Mouse (Mus musculus) liver, embryonic 15.5 days (tissue): ENCODE measurements around the gene Vps16. TPM values are rescaled to one million over a fixed set of nuclear protein-coding genes. Genes with fewer than 3 reads are reported as not detected.

Experiments used
- ATAC-seq: fragments of 200-750 bp; cut with Nextera tagmentation; 2 replicates; pipeline ENCODE4 v1.8.0; 2017; ENCODE audit warnings: moderate number of reproducible peaks, mild to moderate bottlenecking, moderate library complexity; ENCODE audit not compliant: insufficient read depth
- H3K27ac ChIP-seq: fragments of 300-500 bp; sonication (generic); replicated peaks from 2 replicates; pipeline ENCODE4 v1.5.1; 2015; ENCODE audit warnings: mild to moderate bottlenecking, inconsistent platforms
- H3K27me3 ChIP-seq: fragments of 300-500 bp; sonication (generic); 2 replicates; pipeline ENCODE4 v1.6.1; 2015; ENCODE audit warnings: mild to moderate bottlenecking, inconsistent platforms
- H3K36me3 ChIP-seq: fragments of 300-500 bp; sonication (generic); replicated peaks from 2 replicates; pipeline ENCODE4 v1.6.1; 2015; ENCODE audit warnings: moderate library complexity, mild to moderate bottlenecking, inconsistent platforms
- H3K4me1 ChIP-seq: fragments of 300-500 bp; sonication (generic); replicated peaks from 2 replicates; pipeline ENCODE4 v1.6.1; 2015; ENCODE audit warnings: inconsistent platforms
- H3K4me2 ChIP-seq: fragments of 300-500 bp; sonication (generic); 2 replicates; pipeline ENCODE4 v1.6.1; 2015; ENCODE audit warnings: moderate library complexity, mild to moderate bottlenecking, inconsistent platforms
- H3K4me3 ChIP-seq: fragments of 300-500 bp; sonication (generic); replicated peaks from 2 replicates; pipeline ENCODE4 v1.5.1; 2015; ENCODE audit warnings: mild to moderate bottlenecking, inconsistent platforms
- H3K9ac ChIP-seq: fragments of 300-500 bp; sonication (generic); 2 replicates; pipeline ENCODE4 v1.6.1; 2015; ENCODE audit warnings: moderate library complexity, mild to moderate bottlenecking, inconsistent platforms
- H3K9me3 ChIP-seq: fragments of 300-500 bp; sonication (generic); replicated peaks from 2 replicates; pipeline ENCODE4 v1.6.1; 2016; ENCODE audit warnings: inconsistent platforms
- WGBS: fragments of 180-500 bp; shearing (Covaris S2); methylation state at CpG from one replicate; pipeline ENCODE4 v1.1.7; 2015; ENCODE audit warnings: mixed read lengths; ENCODE audit not compliant: insufficient replicate concordance; 5-methylcytosine and 5-hydroxymethylcytosine counted together
- polyA plus RNA-seq: library from polyadenylated mRNA; unstranded; fragments of >200 nt; fragmentation: Nextera tagmentation; extraction: Ambion mirVana; gene quantifications from 2 replicates; pipeline ENCODE4 v1.2.1, GENCODE M21; 2015

Vps16 gene
- polyA plus RNA-seq, 1 experiment from 2014 or later: 35.0 TPM

- Histone ChIP-seq H3K9me3 (no peaks in the 10 kb centered on the region), H3K36me3 (no peaks in the 10 kb centered on the region), H3K27ac (no peak overlapping the region), H3K4me2 (no peak overlapping the region), H3K4me3 (no peak overlapping the region), H3K27me3 (no peaks in the 10 kb centered on the region), H3K4me1 (peaks cover 67% of the 10 kb centered on the region), H3K9ac (no peak overlapping the region)
- 59% methylated on average over 4 of the region's 4 CpGs for WGBS
- ATAC-seq: no peak
Observed at GRCm38 (mm10) chr2:130469366-130469765, 45.2 kb downstream of the Vps16 start.

DNA sequence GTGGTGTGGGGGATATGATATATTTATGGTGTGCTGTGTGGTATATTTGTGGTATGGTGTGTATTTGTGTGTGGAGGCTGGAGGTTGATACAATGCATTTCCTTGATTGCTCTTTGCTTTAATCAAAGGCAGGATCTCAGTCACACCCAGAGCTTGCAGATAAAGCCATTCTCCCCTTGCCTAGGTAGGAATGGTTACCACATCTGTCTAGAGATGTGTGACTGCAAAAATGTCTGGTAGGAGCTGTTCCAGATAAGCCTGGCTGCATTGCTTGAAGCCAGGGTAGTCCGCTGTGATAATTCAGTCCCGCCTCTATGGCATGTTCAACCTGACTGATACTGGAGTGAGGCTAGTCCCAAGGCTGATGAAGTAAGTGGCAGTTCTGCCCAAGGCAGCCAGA lies 45.8 kb downstream of the Vps16 start:
- H3K4me3 ChIP-seq: no peak overlapping the region
- peak; percentile 95 for ATAC-seq
- no peak overlapping the region for H3K27ac ChIP-seq
- peaks cover 68% of the 10 kb centered on the region for H3K4me1 ChIP-seq
- peak overlapping the region; percentile 13; the same call in 1 of the 2 replicates for H3K4me2 ChIP-seq
- WGBS: 31% methylated on average over 2 of the region's 2 CpGs
- H3K9me3 ChIP-seq: no peaks in the 10 kb centered on the region
- no peaks in the 10 kb centered on the region for H3K27me3 ChIP-seq
- no peak overlapping the region for H3K9ac ChIP-seq
- H3K36me3 ChIP-seq: no peaks in the 10 kb centered on the region

- Histone ChIP-seq H3K27me3 (no peaks in the 10 kb centered on the region), H3K4me1 (peaks cover 49% of the 10 kb centered on the region), H3K36me3 (peaks cover 5% of the 10 kb centered on the region; the same call in 1 of the 2 replicates), H3K27ac (no peak overlapping the region), H3K9ac (no peak overlapping the region), H3K4me3 (no peak overlapping the region), H3K4me2 (0 out of 2 replicates have a peak overlapping the region, but pooled peaks have one; percentile 7), H3K9me3 (no peaks in the 10 kb centered on the region)
- ATAC-seq: no peak
- WGBS: 20% methylated on average over 8 of the region's 8 CpGs
Observed at GRCm38 (mm10) chr2:130472908-130473510, 48.9 kb downstream of the Vps16 start.

DNA sequence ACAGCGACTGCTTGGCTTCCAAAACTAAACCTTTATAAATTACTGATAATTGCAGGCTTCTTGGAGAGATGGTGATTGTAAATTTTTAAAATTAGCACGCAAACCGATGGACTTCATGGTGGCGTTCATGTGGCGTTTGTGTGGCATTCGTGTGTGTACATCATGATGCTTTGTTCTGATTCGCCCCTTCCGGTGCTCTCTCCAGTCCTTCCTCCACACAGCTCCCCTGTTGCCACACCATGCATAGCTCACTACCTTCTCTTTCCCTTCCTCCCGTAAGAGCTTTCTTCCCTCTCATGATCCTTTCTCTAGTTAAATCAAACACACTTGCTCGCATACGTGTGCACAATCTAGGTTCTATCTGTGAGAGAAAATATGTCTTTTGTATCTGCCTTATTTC lies 51.6 kb downstream of the Vps16 start:
- peaks cover 26% of the 10 kb centered on the region for H3K4me1 ChIP-seq
- H3K4me2 ChIP-seq: no peak overlapping the region
- WGBS: 83% methylated on average over 11 of the region's 11 CpGs
- peaks cover 6% of the 10 kb centered on the region; the same call in 1 of the 2 replicates for H3K36me3 ChIP-seq
- no peak overlapping the region for H3K9ac ChIP-seq
- no peaks in the 10 kb centered on the region for H3K9me3 ChIP-seq
- no peaks in the 10 kb centered on the region for H3K27me3 ChIP-seq
- ATAC-seq: no peak
- H3K4me3 ChIP-seq: no peak overlapping the region
- no peak overlapping the region for H3K27ac ChIP-seq

DNA sequence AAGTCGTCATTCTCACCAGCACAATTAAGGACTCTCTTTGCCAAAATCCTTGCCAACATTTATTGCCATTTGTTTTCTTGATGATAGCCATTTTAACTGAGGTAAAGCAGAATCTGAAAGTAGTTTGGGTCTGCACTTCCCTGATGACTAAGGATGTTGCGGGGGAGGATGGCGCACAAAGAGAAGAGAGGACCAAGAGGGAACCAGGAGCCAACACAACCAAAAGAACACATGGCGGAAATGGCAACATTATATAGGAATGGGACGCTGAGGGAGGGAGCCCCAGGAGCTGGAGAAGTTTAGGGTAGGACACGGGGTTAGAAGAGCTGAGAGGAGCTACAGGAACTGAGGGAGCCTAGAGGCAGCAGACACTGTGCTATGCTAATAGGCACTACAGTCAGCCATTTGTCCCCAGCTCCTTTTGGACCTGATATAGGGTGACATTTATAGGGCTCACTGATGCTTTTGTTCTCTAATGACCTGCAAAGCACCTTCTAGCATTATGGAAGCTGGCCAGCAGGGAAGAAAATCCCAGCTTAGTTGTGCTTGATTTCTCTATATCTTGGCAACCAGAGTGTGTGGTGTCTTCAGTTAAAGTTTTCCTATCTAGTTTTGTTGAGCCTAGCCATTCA lies 52.6 kb downstream of the Vps16 start:
- Histone ChIP-seq H3K9me3 (no peaks in the 10 kb centered on the region), H3K27ac (no peak overlapping the region), H3K9ac (no peak overlapping the region), H3K4me3 (no peak overlapping the region), H3K36me3 (peaks cover 6% of the 10 kb centered on the region; the same call in 1 of the 2 replicates), H3K4me2 (no peak overlapping the region), H3K4me1 (peaks cover 17% of the 10 kb centered on the region), H3K27me3 (no peaks in the 10 kb centered on the region)
- 76% methylated on average over 6 of the region's 6 CpGs for WGBS
- ATAC-seq: no peak

- Histone ChIP-seq H3K4me1 (no peaks in the 10 kb centered on the region), H3K27me3 (no peaks in the 10 kb centered on the region), H3K4me3 (no peak overlapping the region), H3K27ac (no peak overlapping the region), H3K4me2 (no peak overlapping the region), H3K36me3 (peaks cover 6% of the 10 kb centered on the region; the same call in 1 of the 2 replicates), H3K9ac (no peak overlapping the region), H3K9me3 (no peaks in the 10 kb centered on the region)
- WGBS: 70% methylated on average over 4 of the region's 4 CpGs
- ATAC-seq: no peak
Observed at GRCm38 (mm10) chr2:130482177-130482576, 58.0 kb downstream of the Vps16 start.

DNA sequence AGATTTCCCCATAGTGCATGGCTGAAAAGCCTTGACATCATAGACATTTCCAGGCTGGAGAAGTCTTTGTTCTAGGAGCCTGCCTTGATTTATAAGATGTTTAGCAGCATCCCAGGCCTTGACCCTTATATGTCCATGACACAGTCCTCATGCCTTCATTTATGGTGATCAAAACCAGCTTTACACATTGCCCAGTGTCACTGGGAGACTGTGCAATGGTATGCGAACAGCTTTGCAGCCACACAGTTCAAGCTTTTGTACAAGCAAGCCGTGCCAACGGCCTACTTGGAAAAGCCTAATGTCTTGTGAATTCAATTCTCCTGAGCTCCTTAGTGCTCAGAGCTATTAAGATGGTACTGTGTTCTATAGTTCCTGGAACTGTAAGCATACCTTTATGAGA lies 58.6 kb downstream of the Vps16 start:
- ATAC-seq: no peak
- H3K4me3 ChIP-seq: no peak overlapping the region
- no peaks in the 10 kb centered on the region for H3K27me3 ChIP-seq
- 85% methylated on average over 3 of the region's 3 CpGs for WGBS
- peaks cover 3% of the 10 kb centered on the region; the same call in 1 of the 2 replicates for H3K36me3 ChIP-seq
- no peak overlapping the region for H3K4me2 ChIP-seq
- no peaks in the 10 kb centered on the region for H3K9me3 ChIP-seq
- H3K9ac ChIP-seq: no peak overlapping the region
- 0 out of 2 replicates have a peak, but pooled peaks cover 3% of the 10 kb centered on the region for H3K4me1 ChIP-seq
- H3K27ac ChIP-seq: no peak overlapping the region

DNA sequence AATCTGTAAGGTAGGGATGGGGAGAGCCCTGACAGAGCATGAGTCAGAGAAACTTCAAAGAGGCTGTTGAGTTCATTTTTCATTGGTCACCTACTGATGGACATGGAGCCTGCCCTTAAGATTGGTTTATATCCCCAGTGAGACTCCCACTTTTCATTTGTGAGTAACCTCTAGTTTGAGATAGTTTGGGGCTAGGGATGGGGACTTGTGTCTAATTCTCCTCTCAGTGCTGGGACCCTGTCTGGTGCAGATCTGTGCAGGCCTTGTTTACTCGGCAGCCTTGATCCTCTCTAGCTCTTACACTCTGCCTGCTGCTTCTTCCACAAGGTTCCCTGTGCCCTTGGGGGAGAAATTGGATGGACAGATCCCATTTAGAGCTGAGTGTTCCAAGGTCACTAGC lies 60.1 kb downstream of the Vps16 start:
- Histone ChIP-seq H3K27me3 (no peaks in the 10 kb centered on the region), H3K9ac (no peak overlapping the region), H3K4me1 (0 out of 2 replicates have a peak, but pooled peaks cover 6% of the 10 kb centered on the region), H3K36me3 (no peaks in the 10 kb centered on the region), H3K4me2 (no peak overlapping the region), H3K27ac (no peak overlapping the region), H3K9me3 (no peaks in the 10 kb centered on the region), H3K4me3 (no peak overlapping the region)
- ATAC-seq: no peak
- 47% methylated on average over 1 of the region's 1 CpGs for WGBS

- no peaks in the 10 kb centered on the region for H3K27me3 ChIP-seq
- H3K36me3 ChIP-seq: 0 out of 2 replicates have a peak, but pooled peaks cover 4% of the 10 kb centered on the region
- no peaks in the 10 kb centered on the region for H3K9me3 ChIP-seq
- no peak overlapping the region for H3K4me3 ChIP-seq
- H3K9ac ChIP-seq: no peak overlapping the region
- WGBS: 79% methylated on average over 2 of the region's 2 CpGs
- no peak overlapping the region for H3K4me2 ChIP-seq
- no peak for ATAC-seq
- H3K27ac ChIP-seq: no peak overlapping the region
- peaks cover 22% of the 10 kb centered on the region for H3K4me1 ChIP-seq
Observed at GRCm38 (mm10) chr2:130488002-130488401, 63.9 kb downstream of the Vps16 start.

DNA sequence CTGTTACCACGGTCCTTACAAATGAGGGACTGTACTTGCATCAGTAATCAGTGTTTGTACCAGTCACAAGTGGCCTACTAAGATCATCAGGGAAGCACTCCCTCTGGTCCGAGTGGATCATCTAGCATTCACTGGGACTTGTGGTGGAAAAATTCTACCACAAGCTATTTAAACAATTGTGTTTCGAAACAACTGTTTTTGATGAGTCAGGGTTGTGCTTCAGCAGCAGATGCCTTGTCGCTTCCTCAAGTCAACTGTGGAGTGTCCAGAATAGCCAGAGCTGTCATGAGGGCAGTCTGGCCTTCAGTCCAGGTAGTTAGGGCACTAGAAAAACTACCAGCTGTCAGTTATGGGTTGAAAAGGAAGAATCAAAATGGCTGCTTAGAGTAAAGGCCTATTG lies 64.5 kb downstream of the Vps16 start:
- WGBS: 54% methylated on average over 4 of the region's 4 CpGs
- H3K36me3 ChIP-seq: 0 out of 2 replicates have a peak, but pooled peaks cover 4% of the 10 kb centered on the region

DNA sequence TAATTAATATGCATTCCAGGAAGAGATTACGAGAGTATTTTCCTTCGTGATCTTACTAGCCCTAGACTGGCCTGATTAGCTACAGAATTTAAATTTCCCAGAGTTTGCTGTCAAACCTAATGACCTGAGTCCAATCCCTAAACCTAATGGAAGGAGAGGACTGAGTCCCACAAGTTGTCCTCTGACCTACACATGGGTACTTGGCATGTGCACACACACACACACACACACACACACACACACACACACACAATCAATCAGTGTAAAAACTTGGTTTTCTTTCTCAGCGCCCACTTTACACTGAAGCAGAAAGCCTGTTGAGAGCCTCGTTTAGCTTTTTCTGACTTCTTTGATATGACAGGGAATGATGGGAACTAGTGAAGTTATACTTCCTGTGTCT lies 67.0 kb downstream of the Vps16 start:
- 76% methylated on average over 4 of the region's 4 CpGs for WGBS

More for the DNA sequence above, 64.5 kb downstream of the Vps16 start:
- H3K27me3 ChIP-seq: no peaks in the 10 kb centered on the region
- peaks cover 22% of the 10 kb centered on the region for H3K4me1 ChIP-seq
- no peak overlapping the region for H3K27ac ChIP-seq
- H3K9ac ChIP-seq: no peak overlapping the region
- H3K4me3 ChIP-seq: no peak overlapping the region
- no peak overlapping the region for H3K4me2 ChIP-seq
- H3K9me3 ChIP-seq: no peaks in the 10 kb centered on the region
- no peak for ATAC-seq

More for the DNA sequence above, 67.0 kb downstream of the Vps16 start:
- no peak overlapping the region for H3K9ac ChIP-seq
- no peaks in the 10 kb centered on the region for H3K9me3 ChIP-seq
- 0 out of 2 replicates have a peak, but pooled peaks cover 4% of the 10 kb centered on the region for H3K36me3 ChIP-seq
- H3K4me2 ChIP-seq: no peak overlapping the region
- H3K27me3 ChIP-seq: no peaks in the 10 kb centered on the region
- no peak for ATAC-seq
- no peak overlapping the region for H3K27ac ChIP-seq
- no peak overlapping the region for H3K4me3 ChIP-seq
- H3K4me1 ChIP-seq: peaks cover 41% of the 10 kb centered on the region
